Mouse (Mus musculus) lung, embryonic 15.5 days (tissue): ENCODE data around the gene Olfr1186. TPM values are rescaled to one million over a fixed set of nuclear protein-coding genes. Genes with fewer than 3 reads are reported as not detected.
"Not testable (repeated sequence)": the region's sequence is repeated elsewhere in the genome, so short reads cannot be mapped to it uniquely, and the experiment has no call there.

Experiments used
- ATAC-seq: fragments of 200-750 bp; cut with Nextera tagmentation; 2 replicates; pipeline ENCODE4 v1.8.0; 2017; ENCODE audit warnings: moderate number of reproducible peaks, borderline replicate concordance; ENCODE audit not compliant: low FRiP score, low TSS enrichment; ENCODE audit errors: extremely low read depth
- H3K27ac ChIP-seq: fragments of 300-500 bp; sonication (generic); 2 replicates; pipeline ENCODE4 v1.5.1; 2015; ENCODE audit warnings: moderate library complexity, mild to moderate bottlenecking, inconsistent platforms
- H3K27me3 ChIP-seq: fragments of 300-500 bp; sonication (generic); 2 replicates; pipeline ENCODE4 v1.6.1; 2015; ENCODE audit warnings: inconsistent platforms
- H3K36me3 ChIP-seq: fragments of 300-500 bp; sonication (generic); 2 replicates; pipeline ENCODE4 v1.6.1; 2015; ENCODE audit warnings: inconsistent platforms
- H3K4me1 ChIP-seq: fragments of 300-500 bp; sonication (generic); 2 replicates; pipeline ENCODE4 v1.6.1; 2015; ENCODE audit warnings: inconsistent platforms
- H3K4me2 ChIP-seq: fragments of 300-500 bp; sonication (generic); 2 replicates; pipeline ENCODE4 v1.6.1; 2015; ENCODE audit warnings: inconsistent platforms, mild to moderate bottlenecking, moderate library complexity
- H3K4me3 ChIP-seq: fragments of 300-500 bp; sonication (generic); 2 replicates; pipeline ENCODE4 v1.5.1; 2015; ENCODE audit warnings: mild to moderate bottlenecking, inconsistent platforms
- H3K9ac ChIP-seq: fragments of 300-500 bp; sonication (generic); 2 replicates; pipeline ENCODE4 v1.6.1; 2015; ENCODE audit warnings: inconsistent platforms
- H3K9me3 ChIP-seq: fragments of 300-500 bp; sonication (generic); 2 replicates; pipeline ENCODE4 v1.6.1; 2016; ENCODE audit warnings: inconsistent platforms
- WGBS: fragments of 180-500 bp; shearing (Covaris S2); methylation state at CpG from one replicate; pipeline ENCODE4 v1.1.7; 2015; 5-methylcytosine and 5-hydroxymethylcytosine counted together
- polyA plus RNA-seq: library from polyadenylated mRNA; unstranded; fragments of >200 nt; fragmentation: Nextera tagmentation; extraction: Ambion mirVana; gene quantifications from 2 replicates; pipeline ENCODE4 v1.2.1, GENCODE M21; 2015

Olfr1186 gene
- not detected in 2 replicates for polyA plus RNA-seq

DNA sequence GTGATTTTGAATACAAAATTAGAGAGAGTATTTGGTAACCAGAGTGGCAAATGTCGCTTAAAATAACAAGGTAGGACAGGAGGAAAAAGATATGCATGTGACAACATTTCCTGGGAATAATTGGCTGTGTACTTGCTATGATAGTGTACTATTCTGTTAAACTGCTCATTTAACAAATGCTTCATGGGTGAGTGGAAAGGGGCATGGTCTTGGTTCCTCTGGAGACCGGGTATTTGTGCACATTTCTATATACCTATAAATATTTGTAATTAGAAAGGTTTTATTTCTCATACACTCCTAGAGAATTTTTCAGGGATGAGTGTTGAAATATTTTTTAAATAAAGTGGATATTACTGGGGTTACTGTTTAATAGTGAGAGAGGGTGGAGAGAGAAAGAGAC lies at the start of gene Olfr1186:
Gene Olfr1186 (plus strand): TSS at position 301 of the 400 bp plus-strand sequence.
- no peaks in the 10 kb centered on the region for H3K36me3 ChIP-seq
- H3K4me3 ChIP-seq: no peak within 1 kb of the TSS
- no peak within 1 kb of the TSS for H3K4me2 ChIP-seq
- 83% methylated on average over 2 of the region's 2 CpGs for WGBS
- no peaks in the 10 kb centered on the region for H3K27me3 ChIP-seq
- no peak within 1 kb of the TSS for H3K9ac ChIP-seq
- no peaks in the 10 kb centered on the region for H3K9me3 ChIP-seq
- no peak for ATAC-seq
- no peaks in the 10 kb centered on the region for H3K4me1 ChIP-seq
- H3K27ac ChIP-seq: no peak within 1 kb of the TSS

DNA sequence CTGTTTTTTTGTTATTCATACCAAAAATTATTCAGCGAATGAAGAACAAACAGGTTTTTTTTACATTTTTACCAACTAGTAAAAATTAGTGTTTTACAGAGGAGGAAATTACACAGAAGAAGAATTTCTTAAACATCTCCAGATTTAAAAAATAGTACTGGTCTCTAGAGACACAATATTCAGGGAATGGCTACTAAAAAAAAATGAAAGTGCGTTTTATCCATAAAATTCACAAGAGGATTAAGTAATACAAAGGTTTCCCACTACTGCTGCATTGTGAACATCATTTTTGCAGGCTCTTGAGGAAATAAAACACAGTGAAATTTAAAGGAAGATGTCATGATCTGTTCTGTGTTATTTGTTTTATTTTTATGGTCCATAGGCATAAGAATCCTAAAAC lies 35.1 kb upstream of the Olfr1186 start, which contains the start of gene Olfr1184:
Gene Olfr1184 (plus strand): TSS at position 301 of the 400 bp plus-strand sequence.
- 82% methylated on average over 2 of the region's 2 CpGs for WGBS
- H3K27me3 ChIP-seq: no peaks in the 10 kb centered on the region
- no peak within 1 kb of the TSS for H3K27ac ChIP-seq

DNA sequence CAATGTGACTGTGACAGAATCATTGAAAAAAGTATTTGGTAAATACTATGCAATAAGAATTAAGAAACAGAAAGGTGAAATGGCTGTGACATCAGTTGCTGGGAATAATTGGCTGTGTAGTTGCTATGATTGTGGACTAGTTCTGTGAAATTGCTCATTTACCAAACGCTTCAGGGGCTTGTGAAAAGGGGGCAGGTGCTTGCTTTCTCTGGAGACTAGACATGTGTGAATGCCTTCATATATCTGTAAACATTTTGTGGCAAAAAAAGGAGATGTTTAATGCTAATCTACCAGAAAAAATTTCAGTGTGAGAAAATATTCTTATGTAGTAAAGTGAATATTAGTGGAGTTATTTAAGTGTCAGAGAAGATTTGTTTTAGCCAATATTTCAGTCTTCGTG lies 25.3 kb upstream of the Olfr1186 start, which contains the start of gene Olfr1185-ps1:
Gene Olfr1185-ps1 (plus strand): TSS at position 301 of the 400 bp plus-strand sequence.
- H3K9me3 ChIP-seq: no peaks in the 10 kb centered on the region
- no peak for ATAC-seq
- WGBS: 75% methylated on average over 2 of the region's 2 CpGs
- H3K9ac ChIP-seq: no peak within 1 kb of the TSS
- no peak within 1 kb of the TSS for H3K4me3 ChIP-seq
- no peak within 1 kb of the TSS for H3K27ac ChIP-seq
- no peaks in the 10 kb centered on the region for H3K36me3 ChIP-seq
- no peaks in the 10 kb centered on the region for H3K27me3 ChIP-seq
- no peaks in the 10 kb centered on the region for H3K4me1 ChIP-seq
- no peak within 1 kb of the TSS for H3K4me2 ChIP-seq

More for the DNA sequence above, 35.1 kb upstream of the Olfr1186 start, which contains the start of gene Olfr1184:
- H3K36me3 ChIP-seq: no peaks in the 10 kb centered on the region
- no peaks in the 10 kb centered on the region for H3K9me3 ChIP-seq
- no peaks in the 10 kb centered on the region for H3K4me1 ChIP-seq
- no peak within 1 kb of the TSS for H3K4me3 ChIP-seq
- no peak within 1 kb of the TSS for H3K4me2 ChIP-seq
- no peak within 1 kb of the TSS for H3K9ac ChIP-seq
- ATAC-seq: no peak

DNA sequence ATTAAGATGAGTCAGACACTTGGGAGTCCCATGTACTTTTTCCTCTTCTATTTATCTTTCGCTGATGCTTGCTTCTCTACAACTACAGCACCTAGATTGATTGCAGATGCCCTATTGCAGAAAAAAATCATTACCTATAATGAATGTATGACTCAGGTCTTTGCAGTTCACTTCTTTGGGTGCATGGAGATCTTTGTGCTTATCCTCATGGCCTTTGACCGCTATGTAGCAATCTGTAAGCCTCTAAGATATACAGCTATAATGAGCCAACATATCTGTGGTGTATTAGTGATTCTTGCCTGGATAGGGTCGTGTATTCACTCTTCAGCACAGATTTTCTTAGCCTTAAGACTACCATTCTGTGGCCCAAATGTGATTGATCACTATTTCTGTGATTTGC lies 7.4 kb downstream of the Olfr1186 start:
- no peaks in the 10 kb centered on the region for H3K4me1 ChIP-seq
- H3K9me3 ChIP-seq: no peaks in the 10 kb centered on the region
- no peak overlapping the region for H3K9ac ChIP-seq
- WGBS: 61% methylated on average over 3 of the region's 3 CpGs
- no peak for ATAC-seq
- H3K27ac ChIP-seq: no peak overlapping the region
- H3K4me2 ChIP-seq: no peak overlapping the region
- no peak overlapping the region for H3K4me3 ChIP-seq
- H3K27me3 ChIP-seq: no peaks in the 10 kb centered on the region
- no peaks in the 10 kb centered on the region for H3K36me3 ChIP-seq

DNA sequence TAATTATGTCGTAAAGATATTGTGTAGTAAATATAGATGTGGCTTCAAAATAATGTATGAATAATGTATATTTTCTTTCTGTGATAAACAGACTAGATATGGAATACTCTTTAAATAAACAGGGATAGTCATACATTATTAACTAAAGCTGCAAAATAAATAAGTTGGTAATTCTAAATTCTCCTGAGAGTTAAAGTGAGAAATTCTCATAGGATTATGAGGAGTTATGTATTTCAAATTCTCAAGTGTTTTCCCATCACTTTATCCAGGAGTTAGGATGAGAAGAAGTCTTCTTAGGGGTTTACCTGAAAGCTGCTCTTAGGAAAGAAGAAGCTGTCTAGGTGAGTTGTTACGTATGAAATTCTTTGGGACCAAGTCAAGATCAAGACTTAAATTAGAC lies 38.3 kb downstream of the Olfr1186 start, which contains the start of gene Olfr1188:
Gene Olfr1188 (plus strand): TSS at position 301 of the 400 bp plus-strand sequence.
- Histone ChIP-seq H3K9me3 (no peaks in the 10 kb centered on the region; the same call in 1 of the 2 replicates), H3K36me3 (no peaks in the 10 kb centered on the region), H3K27ac (no peak within 1 kb of the TSS), H3K9ac (no peak within 1 kb of the TSS), H3K4me1 (no peaks in the 10 kb centered on the region), H3K4me3 (no peak within 1 kb of the TSS), H3K27me3 (no peaks in the 10 kb centered on the region), H3K4me2 (no peak within 1 kb of the TSS)
- ATAC-seq: no peak
- 79% methylated on average over 2 of the region's 2 CpGs for WGBS

DNA sequence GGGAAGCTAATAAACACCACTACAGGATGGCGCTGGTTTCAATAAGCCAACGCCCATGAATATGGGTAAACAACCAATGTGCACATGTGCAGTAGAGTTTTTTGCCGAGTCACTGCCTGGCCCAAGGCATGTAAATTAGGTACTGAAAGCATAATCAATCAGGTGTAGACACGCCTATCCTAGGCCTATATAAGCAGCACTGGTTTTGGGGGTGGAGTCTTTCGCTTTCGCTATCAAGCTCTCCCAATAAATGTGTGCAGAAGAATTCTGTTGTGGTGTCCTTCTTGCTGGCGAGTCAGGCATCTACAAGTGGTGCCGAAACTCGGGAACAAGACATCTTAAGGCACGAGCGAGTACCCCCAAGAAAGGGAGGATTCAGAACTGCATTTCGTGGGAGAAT lies 54.3 kb downstream of the Olfr1186 start:
- not testable (repeated sequence) for H3K27me3 ChIP-seq, H3K4me2 ChIP-seq, H3K27ac ChIP-seq, H3K9me3 ChIP-seq, H3K4me3 ChIP-seq, H3K4me1 ChIP-seq, H3K9ac ChIP-seq, H3K36me3 ChIP-seq, ATAC-seq
- WGBS: 89% methylated on average over 12 of the region's 12 CpGs

Other genes with a start within 250 kb of the Olfr1186 start
- gene Olfr1173, start 238.7 kb upstream of the Olfr1186 start, polyA plus RNA-seq: not detected in 2 replicates
- gene Olfr1174-ps, start 203.4 kb upstream of the Olfr1186 start, polyA plus RNA-seq: not detected in 2 replicates
- not detected in 2 replicates for gene Olfr1175-ps, start 191.3 kb upstream of the Olfr1186 start, polyA plus RNA-seq
- not detected in 2 replicates for gene Olfr1176, start 181.8 kb upstream of the Olfr1186 start, polyA plus RNA-seq
- not detected in 2 replicates for gene Olfr1177-ps, start 172.1 kb upstream of the Olfr1186 start, polyA plus RNA-seq
- gene Olfr1178, start 131.5 kb upstream of the Olfr1186 start, polyA plus RNA-seq: not detected in 2 replicates
- not detected in 2 replicates for gene Olfr1179, start 112.1 kb upstream of the Olfr1186 start, polyA plus RNA-seq
- not detected in 2 replicates for gene Olfr1180, start 99.4 kb upstream of the Olfr1186 start, polyA plus RNA-seq
- not detected in 2 replicates for gene Olfr1181, start 92.4 kb upstream of the Olfr1186 start, polyA plus RNA-seq
- gene Gm13757, start 69.4 kb upstream of the Olfr1186 start, polyA plus RNA-seq: not detected in 2 replicates
- not detected in 2 replicates for gene Olfr1183, start 63.7 kb upstream of the Olfr1186 start, polyA plus RNA-seq
- not detected in 2 replicates for gene Olfr1184, start 35.0 kb upstream of the Olfr1186 start, polyA plus RNA-seq
- gene Olfr1185-ps1, start 25.2 kb upstream of the Olfr1186 start, polyA plus RNA-seq: not detected in 2 replicates
- gene Olfr1188, start 38.4 kb downstream of the Olfr1186 start, polyA plus RNA-seq: not detected in 2 replicates
- gene Olfr1189, start 67.9 kb downstream of the Olfr1186 start, polyA plus RNA-seq: not detected in 2 replicates
- gene Olfr1191-ps1, start 122.0 kb downstream of the Olfr1186 start, polyA plus RNA-seq: not detected in 2 replicates
- not detected in 2 replicates for gene Olfr1192-ps1, start 130.0 kb downstream of the Olfr1186 start, polyA plus RNA-seq
- gene Olfr1193, start 157.1 kb downstream of the Olfr1186 start, polyA plus RNA-seq: not detected in 2 replicates
- not detected in 2 replicates for gene Olfr1195, start 170.6 kb downstream of the Olfr1186 start, polyA plus RNA-seq
- gene Olfr1196, start 186.0 kb downstream of the Olfr1186 start, polyA plus RNA-seq: not detected in 2 replicates
- not detected in 2 replicates for gene Olfr1197, start 213.8 kb downstream of the Olfr1186 start, polyA plus RNA-seq
- gene Olfr1198, start 232.8 kb downstream of the Olfr1186 start, polyA plus RNA-seq: not detected in 2 replicates
- not detected in 2 replicates for gene Olfr1199, start 241.9 kb downstream of the Olfr1186 start, polyA plus RNA-seq